Mouse (Mus musculus): ENCODE results near the gene Pik3r4. TPM values are rescaled to one million over a fixed set of nuclear protein-coding genes. Genes with fewer than 3 reads are reported as not detected.

Gene Pik3r4
- polyA plus RNA-seq, 1 experiment from 2014 or later: 16.1 TPM

DNA sequence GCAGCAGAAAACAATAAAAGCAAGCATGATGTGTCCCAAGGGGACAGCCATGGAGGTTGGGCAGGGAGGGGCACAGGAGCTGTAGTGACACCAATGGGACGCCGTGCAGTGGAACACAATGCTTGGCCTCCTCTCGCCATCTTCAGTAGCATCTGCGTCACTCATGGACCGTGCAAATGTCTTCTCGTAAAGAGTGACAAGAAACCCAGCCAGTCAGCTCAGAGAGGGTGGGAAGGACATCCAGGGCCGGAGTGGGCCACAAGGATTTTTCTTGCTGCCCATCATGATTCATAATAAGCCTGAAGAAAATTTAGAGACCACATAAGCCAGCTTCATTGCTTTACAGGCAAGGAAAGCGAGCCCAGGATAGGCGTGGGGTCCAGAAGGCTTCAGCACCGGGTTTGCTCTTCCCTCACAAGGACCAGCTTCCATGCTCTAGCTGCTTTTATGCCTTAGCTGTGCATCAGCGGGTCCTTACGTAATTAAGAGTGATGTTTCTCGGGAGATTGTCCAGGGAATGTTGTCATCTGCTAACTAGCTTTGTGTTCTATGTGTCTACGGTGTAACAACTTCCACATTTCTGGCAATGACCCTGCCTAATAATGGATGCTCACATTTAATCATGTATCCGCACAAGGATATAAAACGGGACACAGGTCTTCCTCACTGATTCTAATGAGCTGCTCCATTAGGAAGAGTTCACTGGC lies 61.6 kb downstream of the Pik3r4 start:
- no peak overlapping the region for H3K4me2 ChIP-seq
- H3K4me1 ChIP-seq (ENCODE audit: control insufficient read depth, insufficient read depth, low read length): peaks cover 4% of the 10 kb centered on the region; the same call in 1 of the 2 replicates
- H3K36me3 ChIP-seq (ENCODE audit: control insufficient read depth, insufficient read depth, low read length): no peaks in the 10 kb centered on the region
- 0 out of 2 replicates have a peak, but pooled peaks cover 2% of the 10 kb centered on the region for H3K9me3 ChIP-seq (replicated peaks; ENCODE audit: control insufficient read depth, low read length)
- no peak for ATAC-seq (replicated peaks; ENCODE audit: insufficient number of reproducible peaks, low FRiP score, low TSS enrichment)
- H3K27ac ChIP-seq (ENCODE audit: low read depth, low read length): no peak overlapping the region
- no peak overlapping the region for H3K4me3 ChIP-seq (ENCODE audit: low read depth, low read length)
- H3K27me3 ChIP-seq (ENCODE audit: control insufficient read depth, insufficient read depth, low read length): no peaks in the 10 kb centered on the region
- 86% methylated on average over 16 of the region's 16 CpGs for WGBS (ENCODE audit: insufficient replicate concordance)
- no peak overlapping the region for H3K9ac ChIP-seq (ENCODE audit: low read depth, low read length)

DNA sequence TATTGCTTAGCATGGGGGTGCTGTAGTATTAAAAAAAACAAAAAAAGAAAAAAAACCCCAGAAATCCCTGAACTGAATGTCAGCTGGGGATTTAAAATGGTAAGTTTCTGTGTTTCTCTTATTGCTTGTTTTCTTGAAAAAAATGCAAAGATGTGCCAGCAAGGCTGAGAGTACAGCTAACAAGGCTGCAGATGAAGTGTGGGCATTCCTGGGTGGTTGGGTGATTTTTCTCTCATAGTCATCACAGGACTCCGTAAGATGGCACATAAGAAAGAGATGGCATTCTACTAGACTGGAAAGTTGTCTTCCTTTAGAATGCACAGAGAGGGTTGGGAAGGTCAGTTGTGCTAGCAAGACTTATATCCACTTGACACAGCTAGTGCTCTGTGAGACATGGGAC lies 62.2 kb downstream of the Pik3r4 start:
- 80% methylated on average over 1 of the region's 1 CpGs for WGBS (ENCODE audit: insufficient replicate concordance)

DNA sequence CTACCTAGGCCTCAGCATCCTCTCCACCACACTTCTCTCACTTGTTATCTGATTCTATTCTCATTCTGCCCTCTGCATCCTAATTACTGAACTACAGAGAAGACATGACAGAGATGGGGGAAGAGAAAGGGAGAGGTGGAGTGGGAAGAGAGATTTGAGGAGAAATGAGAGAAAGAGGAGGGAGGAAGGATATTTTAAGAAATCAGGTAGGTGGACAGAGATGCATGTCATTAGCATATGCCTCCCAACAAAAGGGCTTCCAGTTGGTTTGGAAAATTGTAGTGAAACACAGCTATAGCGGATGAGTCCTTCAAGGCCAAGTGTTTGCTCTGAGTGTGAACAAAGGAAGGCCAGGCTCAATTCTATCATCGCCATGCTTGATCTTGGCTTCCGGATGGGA lies 69.3 kb downstream of the Pik3r4 start:
- Histone ChIP-seq H3K9ac (ENCODE audit: low read depth, low read length) (no peak overlapping the region), H3K4me3 (ENCODE audit: low read depth, low read length) (no peak overlapping the region), H3K4me1 (ENCODE audit: control insufficient read depth, insufficient read depth, low read length) (peaks cover 5% of the 10 kb centered on the region; the same call in 1 of the 2 replicates), H3K4me2 (no peak overlapping the region), H3K9me3 (replicated peaks; ENCODE audit: control insufficient read depth, low read length) (no peaks in the 10 kb centered on the region), H3K27me3 (ENCODE audit: control insufficient read depth, insufficient read depth, low read length) (no peaks in the 10 kb centered on the region), H3K27ac (ENCODE audit: low read depth, low read length) (no peak overlapping the region), H3K36me3 (ENCODE audit: control insufficient read depth, insufficient read depth, low read length) (no peaks in the 10 kb centered on the region)
- no peak for ATAC-seq (replicated peaks; ENCODE audit: insufficient number of reproducible peaks, low FRiP score, low TSS enrichment)
- 83% methylated on average over 3 of the region's 3 CpGs for WGBS (ENCODE audit: insufficient replicate concordance)

More for the DNA sequence above, 62.2 kb downstream of the Pik3r4 start:
- no peak overlapping the region for H3K27ac ChIP-seq (ENCODE audit: low read depth, low read length)
- H3K9ac ChIP-seq (ENCODE audit: low read depth, low read length): no peak overlapping the region
- H3K9me3 ChIP-seq (replicated peaks; ENCODE audit: control insufficient read depth, low read length): 0 out of 2 replicates have a peak, but pooled peaks cover 2% of the 10 kb centered on the region
- H3K36me3 ChIP-seq (ENCODE audit: control insufficient read depth, insufficient read depth, low read length): no peaks in the 10 kb centered on the region
- ATAC-seq (replicated peaks; ENCODE audit: insufficient number of reproducible peaks, low FRiP score, low TSS enrichment): no peak
- no peaks in the 10 kb centered on the region for H3K27me3 ChIP-seq (ENCODE audit: control insufficient read depth, insufficient read depth, low read length)
- no peak overlapping the region for H3K4me3 ChIP-seq (ENCODE audit: low read depth, low read length)
- peaks cover 2% of the 10 kb centered on the region; the same call in 1 of the 2 replicates for H3K4me1 ChIP-seq (ENCODE audit: control insufficient read depth, insufficient read depth, low read length)
- no peak overlapping the region for H3K4me2 ChIP-seq

DNA sequence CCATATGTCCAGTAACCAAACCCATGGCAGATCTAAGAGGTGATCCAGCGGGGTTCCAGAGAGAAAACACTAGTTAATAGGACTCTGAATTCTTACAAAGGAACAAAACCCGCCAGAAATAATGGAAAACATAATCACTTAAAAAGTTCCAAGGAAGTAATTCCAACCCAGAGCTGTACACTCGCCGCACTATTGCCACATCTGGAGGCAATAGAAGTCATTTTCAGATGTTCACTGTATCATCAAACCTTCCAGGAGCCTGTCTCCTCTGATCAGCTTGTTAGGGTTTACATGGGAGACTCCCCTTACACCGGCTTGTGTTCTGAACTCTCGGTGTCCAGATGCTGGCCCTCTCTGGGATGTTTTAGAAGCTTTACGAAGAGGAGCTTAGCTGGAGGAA lies 76.6 kb downstream of the Pik3r4 start:
- no peak overlapping the region for H3K4me3 ChIP-seq (ENCODE audit: low read depth, low read length)
- no peak overlapping the region for H3K4me2 ChIP-seq
- ATAC-seq (replicated peaks; ENCODE audit: insufficient number of reproducible peaks, low FRiP score, low TSS enrichment): no peak
- no peaks in the 10 kb centered on the region for H3K27me3 ChIP-seq (ENCODE audit: control insufficient read depth, insufficient read depth, low read length)
- no peaks in the 10 kb centered on the region for H3K36me3 ChIP-seq (ENCODE audit: control insufficient read depth, insufficient read depth, low read length)
- no peak overlapping the region for H3K9ac ChIP-seq (ENCODE audit: low read depth, low read length)
- WGBS (ENCODE audit: insufficient replicate concordance): 74% methylated on average over 7 of the region's 7 CpGs
- no peaks in the 10 kb centered on the region for H3K4me1 ChIP-seq (ENCODE audit: control insufficient read depth, insufficient read depth, low read length)
- H3K27ac ChIP-seq (ENCODE audit: low read depth, low read length): no peak overlapping the region
- no peaks in the 10 kb centered on the region for H3K9me3 ChIP-seq (replicated peaks; ENCODE audit: control insufficient read depth, low read length)

DNA sequence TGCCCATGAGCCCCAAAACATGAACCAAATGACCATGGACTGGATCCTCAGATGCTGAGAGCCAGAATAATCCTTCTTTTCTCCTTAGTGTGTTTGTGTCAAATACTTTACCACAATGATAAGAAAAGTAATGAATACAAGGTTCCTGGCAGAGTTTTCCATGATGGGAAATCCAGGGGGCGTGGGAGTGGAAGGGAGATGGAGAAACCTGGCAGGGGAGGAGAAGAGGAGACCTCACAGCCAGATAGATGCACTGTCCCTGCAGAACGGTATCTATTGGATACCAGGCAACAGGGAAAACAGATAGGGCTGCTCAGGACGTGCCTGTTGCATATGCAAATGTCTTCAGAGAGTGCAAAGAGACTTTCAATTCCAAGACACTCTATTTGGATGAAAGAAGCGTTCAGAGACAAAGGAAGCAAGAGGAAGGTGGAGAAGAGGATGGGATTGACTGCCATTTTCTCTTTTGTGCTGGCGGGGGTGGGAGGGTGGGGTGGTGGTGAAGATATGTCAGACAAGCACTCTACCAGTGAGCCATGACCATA lies 77.1 kb downstream of the Pik3r4 start:
- no peak for ATAC-seq (replicated peaks; ENCODE audit: insufficient number of reproducible peaks, low FRiP score, low TSS enrichment)
- 45% methylated on average over 5 of the region's 5 CpGs for WGBS (ENCODE audit: insufficient replicate concordance)
- Histone ChIP-seq H3K4me2 (no peak overlapping the region), H3K4me3 (ENCODE audit: low read depth, low read length) (no peak overlapping the region), H3K27me3 (ENCODE audit: control insufficient read depth, insufficient read depth, low read length) (no peaks in the 10 kb centered on the region), H3K36me3 (ENCODE audit: control insufficient read depth, insufficient read depth, low read length) (no peaks in the 10 kb centered on the region), H3K4me1 (ENCODE audit: control insufficient read depth, insufficient read depth, low read length) (no peaks in the 10 kb centered on the region), H3K27ac (ENCODE audit: low read depth, low read length) (no peak overlapping the region), H3K9ac (ENCODE audit: low read depth, low read length) (no peak overlapping the region), H3K9me3 (replicated peaks; ENCODE audit: control insufficient read depth, low read length) (no peaks in the 10 kb centered on the region)

DNA sequence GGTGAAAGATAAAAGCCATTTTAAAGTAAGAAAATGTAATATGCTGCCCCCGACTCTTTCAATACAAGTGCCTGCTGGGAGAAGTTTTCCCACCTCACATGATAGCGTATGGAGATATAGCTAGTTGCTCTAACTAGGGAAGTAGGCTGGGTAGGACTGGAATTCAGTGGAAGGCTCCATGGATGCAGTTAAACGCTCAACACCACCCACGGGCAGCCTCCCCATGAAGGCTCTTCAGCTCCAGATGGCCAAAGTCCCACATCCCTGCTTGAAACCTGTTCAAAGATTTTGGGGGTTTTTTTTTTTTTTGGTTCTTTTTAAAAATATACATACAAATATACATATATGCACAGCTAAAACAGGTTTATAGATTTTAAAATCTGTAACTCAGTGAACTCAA lies 77.7 kb downstream of the Pik3r4 start:
- H3K9ac ChIP-seq (ENCODE audit: low read depth, low read length): no peak overlapping the region
- no peaks in the 10 kb centered on the region for H3K36me3 ChIP-seq (ENCODE audit: control insufficient read depth, insufficient read depth, low read length)
- ATAC-seq (replicated peaks; ENCODE audit: insufficient number of reproducible peaks, low FRiP score, low TSS enrichment): no peak
- H3K27me3 ChIP-seq (ENCODE audit: control insufficient read depth, insufficient read depth, low read length): no peaks in the 10 kb centered on the region
- H3K9me3 ChIP-seq (replicated peaks; ENCODE audit: control insufficient read depth, low read length): no peaks in the 10 kb centered on the region
- no peaks in the 10 kb centered on the region for H3K4me1 ChIP-seq (ENCODE audit: control insufficient read depth, insufficient read depth, low read length)
- H3K4me3 ChIP-seq (ENCODE audit: low read depth, low read length): no peak overlapping the region
- H3K27ac ChIP-seq (ENCODE audit: low read depth, low read length): no peak overlapping the region
- H3K4me2 ChIP-seq: no peak overlapping the region
- 77% methylated on average over 4 of the region's 4 CpGs for WGBS (ENCODE audit: insufficient replicate concordance)

DNA sequence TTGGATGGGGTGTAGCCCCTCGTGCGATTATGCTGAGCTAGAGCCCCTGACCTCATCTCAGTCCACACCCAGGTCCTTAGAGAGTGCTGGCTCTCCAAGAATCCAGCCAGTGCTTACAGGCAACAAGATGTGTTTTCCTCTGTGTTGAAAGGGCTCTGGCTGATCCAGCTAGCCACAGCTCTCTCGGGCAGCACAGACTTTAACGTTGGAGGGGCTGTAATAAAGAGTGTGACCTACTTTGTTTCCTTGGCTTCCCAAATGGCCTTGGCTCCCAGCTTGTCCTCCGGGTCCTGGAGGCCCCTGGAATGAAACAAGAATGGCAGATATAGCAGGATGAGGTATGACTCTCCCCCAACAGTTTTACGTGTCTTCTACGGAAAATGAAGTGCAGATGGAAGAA lies 89.2 kb downstream of the Pik3r4 start:
- Histone ChIP-seq H3K36me3 (ENCODE audit: control insufficient read depth, insufficient read depth, low read length) (no peaks in the 10 kb centered on the region), H3K9me3 (replicated peaks; ENCODE audit: control insufficient read depth, low read length) (no peaks in the 10 kb centered on the region), H3K9ac (ENCODE audit: low read depth, low read length) (no peak overlapping the region), H3K4me2 (no peak overlapping the region), H3K27ac (ENCODE audit: low read depth, low read length) (no peak overlapping the region), H3K27me3 (ENCODE audit: control insufficient read depth, insufficient read depth, low read length) (no peaks in the 10 kb centered on the region), H3K4me3 (ENCODE audit: low read depth, low read length) (no peak overlapping the region), H3K4me1 (ENCODE audit: control insufficient read depth, insufficient read depth, low read length) (no peaks in the 10 kb centered on the region)
- no peak for ATAC-seq (replicated peaks; ENCODE audit: insufficient number of reproducible peaks, low FRiP score, low TSS enrichment)
- 76% methylated on average over 7 of the region's 7 CpGs for WGBS (ENCODE audit: insufficient replicate concordance)

DNA sequence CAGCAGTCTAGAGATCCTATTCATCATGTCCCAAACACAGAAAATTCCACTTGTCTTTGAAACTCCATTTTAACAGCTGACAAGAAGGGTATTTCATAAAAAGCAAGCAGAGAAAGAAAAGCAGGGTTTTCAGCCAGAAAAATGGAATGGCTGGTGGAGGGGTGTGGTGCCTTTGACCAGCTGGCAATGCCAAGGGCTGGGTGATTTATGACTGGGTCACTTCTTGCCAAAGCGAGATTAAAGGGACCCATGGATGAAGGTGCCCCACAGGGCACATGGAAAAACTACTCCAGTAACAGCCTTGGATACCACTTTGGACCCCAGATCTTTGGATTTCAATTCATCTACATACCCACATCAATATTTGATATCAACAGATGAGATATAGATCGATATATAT lies 91.9 kb downstream of the Pik3r4 start:
- Histone ChIP-seq H3K27me3 (ENCODE audit: control insufficient read depth, insufficient read depth, low read length) (no peaks in the 10 kb centered on the region), H3K27ac (ENCODE audit: low read depth, low read length) (no peak overlapping the region), H3K4me3 (ENCODE audit: low read depth, low read length) (no peak overlapping the region), H3K9ac (ENCODE audit: low read depth, low read length) (no peak overlapping the region), H3K4me2 (no peak overlapping the region), H3K9me3 (replicated peaks; ENCODE audit: control insufficient read depth, low read length) (no peaks in the 10 kb centered on the region), H3K4me1 (ENCODE audit: control insufficient read depth, insufficient read depth, low read length) (no peaks in the 10 kb centered on the region), H3K36me3 (ENCODE audit: control insufficient read depth, insufficient read depth, low read length) (no peaks in the 10 kb centered on the region)
- 67% methylated on average over 2 of the region's 2 CpGs for WGBS (ENCODE audit: insufficient replicate concordance)
- no peak for ATAC-seq (replicated peaks; ENCODE audit: insufficient number of reproducible peaks, low FRiP score, low TSS enrichment)

DNA sequence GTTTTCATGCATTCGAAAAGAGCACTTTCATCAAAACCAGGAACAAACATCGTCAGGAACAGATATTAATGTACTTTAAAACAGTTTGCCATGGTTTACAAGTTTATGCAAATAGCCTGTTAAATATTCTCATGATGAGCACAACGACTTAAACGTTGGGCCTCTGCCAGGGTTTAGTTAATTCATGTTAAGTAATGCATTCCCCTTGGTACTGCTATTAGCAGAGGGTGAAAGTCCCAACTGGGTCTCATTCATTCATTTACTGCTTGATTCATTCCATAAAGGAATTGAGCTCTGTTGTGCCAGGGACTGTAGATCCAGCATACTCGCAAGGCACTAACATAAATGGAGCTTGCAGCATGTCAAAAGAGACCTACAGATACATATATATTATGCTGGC lies 92.4 kb downstream of the Pik3r4 start:
- H3K9ac ChIP-seq (ENCODE audit: low read depth, low read length): no peak overlapping the region
- H3K9me3 ChIP-seq (replicated peaks; ENCODE audit: control insufficient read depth, low read length): no peaks in the 10 kb centered on the region
- H3K36me3 ChIP-seq (ENCODE audit: control insufficient read depth, insufficient read depth, low read length): no peaks in the 10 kb centered on the region
- WGBS (ENCODE audit: insufficient replicate concordance): 83% methylated on average over 5 of the region's 5 CpGs
- no peak overlapping the region for H3K4me2 ChIP-seq
- H3K27me3 ChIP-seq (ENCODE audit: control insufficient read depth, insufficient read depth, low read length): no peaks in the 10 kb centered on the region
- no peaks in the 10 kb centered on the region for H3K4me1 ChIP-seq (ENCODE audit: control insufficient read depth, insufficient read depth, low read length)
- ATAC-seq (replicated peaks; ENCODE audit: insufficient number of reproducible peaks, low FRiP score, low TSS enrichment): no peak
- no peak overlapping the region for H3K27ac ChIP-seq (ENCODE audit: low read depth, low read length)
- no peak overlapping the region for H3K4me3 ChIP-seq (ENCODE audit: low read depth, low read length)

Measured in heart, embryonic 11.5 days (tissue).